Mouse (Mus musculus): ENCODE results near the gene Clpx. TPM values are rescaled to one million over a fixed set of nuclear protein-coding genes. Genes with fewer than 3 reads are reported as not detected.

The Clpx gene
- polyA plus RNA-seq (2017; shearing (Covaris generic)) = 59.2 TPM

DNA sequence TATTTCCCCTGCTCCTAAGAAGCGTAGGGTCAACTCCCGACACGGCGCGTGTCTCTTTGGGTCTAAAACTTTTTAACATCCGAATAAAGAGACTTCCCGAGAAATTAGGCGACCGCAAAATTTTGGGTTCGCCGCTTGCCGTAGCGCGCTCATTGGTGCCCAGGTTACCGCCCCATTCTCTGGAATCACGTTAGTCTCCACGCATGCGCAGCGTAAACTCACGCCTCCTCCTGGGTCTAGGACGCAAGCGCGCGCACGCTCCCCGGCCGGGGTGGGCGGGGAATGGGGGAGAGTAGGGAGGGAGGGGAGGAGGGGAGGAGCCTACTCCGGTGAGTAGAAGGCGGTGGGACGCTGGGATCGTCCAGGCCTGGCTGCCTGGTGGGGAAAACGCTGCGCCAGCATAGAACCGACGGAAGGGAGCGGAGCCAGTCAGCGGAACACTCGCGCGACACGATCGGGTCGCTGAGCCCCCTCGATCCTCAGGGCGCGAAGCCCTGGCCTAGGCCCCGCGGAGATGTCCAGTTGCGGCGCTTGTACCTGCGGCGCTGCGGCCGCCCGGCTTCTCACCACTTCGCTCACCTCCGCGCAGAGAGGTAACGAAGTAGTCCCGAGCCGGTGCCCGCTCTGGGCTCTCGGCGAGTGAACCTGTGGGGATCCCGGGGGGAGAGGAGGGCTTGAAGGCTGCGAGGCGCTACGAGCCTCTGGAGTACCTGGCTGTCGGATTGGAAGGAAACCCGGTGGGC, at the start of gene Clpx:
TSS of gene Clpx (plus strand) at position 288 of the 743 bp plus-strand sequence.

DNA sequence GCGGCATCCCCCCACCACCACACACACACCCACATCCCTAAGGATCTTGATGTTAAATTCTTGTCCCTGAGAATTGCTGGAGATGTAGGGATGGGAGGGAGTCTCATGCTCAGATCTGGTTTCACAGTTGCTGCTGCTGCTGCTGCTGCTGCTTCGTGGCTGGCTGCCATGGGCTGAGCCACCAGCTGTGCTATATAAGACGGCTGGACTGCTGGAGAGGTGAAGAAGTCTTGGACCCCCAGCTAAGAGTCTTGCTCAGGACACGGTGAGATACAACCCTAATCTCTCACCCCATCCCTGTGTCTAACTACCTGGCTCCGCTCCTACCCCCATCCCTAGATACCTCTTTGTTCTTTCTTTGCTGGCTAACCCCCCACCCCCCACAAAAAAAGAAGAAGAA, 29.1 kb upstream of the Clpx start, which contains the start of gene Cilp:
TSS of gene Cilp (plus strand) at position 222 of the 400 bp plus-strand sequence.

DNA sequence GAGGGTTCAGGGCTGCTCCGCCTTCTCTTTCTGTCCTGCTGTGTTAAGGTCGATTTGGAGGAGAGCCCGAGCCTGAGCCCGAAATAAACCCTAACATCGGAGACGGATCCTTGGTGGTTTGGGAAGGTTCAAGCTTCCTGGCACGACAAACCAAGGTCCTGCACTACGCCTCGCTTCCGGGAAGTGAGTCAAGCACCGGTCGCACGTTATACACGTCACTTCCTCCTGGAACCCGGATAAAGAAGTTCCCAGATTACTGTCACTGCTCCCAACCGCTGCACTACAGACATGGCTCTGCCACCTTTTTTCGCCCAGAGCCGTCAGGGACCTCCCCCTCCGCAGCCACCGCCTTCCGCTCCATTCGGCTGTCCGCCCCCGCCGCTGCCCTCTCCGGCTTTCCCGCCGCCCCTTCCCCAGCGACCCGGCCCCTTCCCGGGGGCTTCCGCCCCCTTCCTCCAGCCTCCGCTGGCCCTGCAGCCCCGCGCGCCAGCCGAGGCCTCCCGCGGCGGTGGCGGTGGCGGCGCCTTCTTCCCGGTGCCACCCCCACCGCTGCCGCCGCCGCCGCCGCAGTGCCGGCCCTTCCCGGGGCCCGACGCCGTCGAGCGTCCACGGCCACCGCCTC, 51.9 kb downstream of the Clpx start, which contains the start of gene Pdcd7:
TSS of gene Pdcd7 (plus strand) at position 251 of the 622 bp plus-strand sequence.

DNA sequence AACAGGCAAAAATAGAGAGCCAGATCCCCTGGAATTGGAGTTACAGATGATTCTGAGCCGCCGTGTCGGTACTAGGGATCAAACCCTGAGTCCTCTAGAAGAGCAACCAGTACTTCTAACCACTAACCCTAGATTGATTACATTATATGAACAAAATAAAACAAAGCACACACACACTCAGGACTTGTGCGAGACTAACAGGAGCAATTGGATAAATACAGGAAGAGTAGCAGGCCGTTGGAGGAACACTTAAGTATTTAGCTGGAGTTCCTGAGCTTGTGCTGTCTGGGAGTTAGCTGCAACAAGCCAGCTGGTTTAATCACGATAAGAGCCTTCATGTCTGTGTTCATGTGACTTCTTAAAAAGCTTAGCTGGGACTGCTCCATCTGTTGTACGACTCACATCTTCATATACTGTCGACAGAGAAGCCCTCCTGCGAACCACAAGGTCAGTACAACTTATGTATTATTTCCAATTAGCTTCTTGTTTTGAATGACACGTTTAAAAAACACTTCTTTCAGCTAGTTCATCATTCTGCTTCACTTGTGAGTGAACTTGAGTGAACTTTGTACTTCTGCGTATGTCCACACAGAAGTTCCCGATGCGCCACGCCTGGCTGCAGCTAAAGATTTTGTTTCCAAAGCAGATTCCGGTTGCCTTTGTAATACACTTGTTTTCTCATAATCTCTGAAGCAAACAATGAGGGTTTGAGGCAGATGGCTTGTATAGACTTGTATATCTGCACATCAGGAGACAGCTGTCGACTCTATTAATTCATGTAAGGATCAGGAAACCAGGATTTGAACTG, 66.8 kb downstream of the Clpx start, which contains the start of gene Ubap1l:
TSS of gene Ubap1l (plus strand) at position 401 of the 808 bp plus-strand sequence.

Other genes starting within 250 kb of the Clpx start
- gene Igdcc4, start 192.8 kb upstream of the Clpx start, polyA plus RNA-seq (2017; shearing (Covaris generic)) = 0.20 TPM
- gene Igdcc3, start 153.1 kb upstream of the Clpx start, polyA plus RNA-seq (2017; shearing (Covaris generic)) = not detected
- 11.8 TPM for gene Parp16, start 98.9 kb upstream of the Clpx start, polyA plus RNA-seq (2017; shearing (Covaris generic))
- not detected for gene Cilp, start 29.1 kb upstream of the Clpx start, polyA plus RNA-seq (2017; shearing (Covaris generic))
- 4.2 TPM for gene Pdcd7, start 51.8 kb downstream of the Clpx start, polyA plus RNA-seq (2017; shearing (Covaris generic))
- not detected for gene Ubap1l, start 66.8 kb downstream of the Clpx start, polyA plus RNA-seq (2017; shearing (Covaris generic))
- gene Kbtbd13, start 97.4 kb downstream of the Clpx start, polyA plus RNA-seq (2017; shearing (Covaris generic)) = not detected
- gene Rasl12, start 104.2 kb downstream of the Clpx start, polyA plus RNA-seq (2017; shearing (Covaris generic)) = not detected
- not detected for gene Slc51b, start 128.7 kb downstream of the Clpx start, polyA plus RNA-seq (2017; shearing (Covaris generic))
- 47.0 TPM for gene Mtfmt, start 141.5 kb downstream of the Clpx start, polyA plus RNA-seq (2017; shearing (Covaris generic))
- 109 TPM for gene Spg21, start 166.7 kb downstream of the Clpx start, polyA plus RNA-seq (2017; shearing (Covaris generic))
- gene Ankdd1a, start 225.9 kb downstream of the Clpx start, polyA plus RNA-seq (2017; shearing (Covaris generic)) = not detected

Measured in inflammation-experienced regulatory T-cells, adult 16 weeks (primary cell).